Mouse (Mus musculus) MEL (cell line): ENCODE data around the gene Glp2r.

ENCODE experiments used
- CTCF ChIP-seq, 3 experiments: IDR thresholded peaks in 2 of 3; conservative IDR thresholded peaks in 1 of 3; 2 replicates each; pipeline ENCODE4 v1.5.1; 2011 to 2012; ENCODE audit warnings: low read length in 3 of 3, low read depth in 2 of 3, mild to moderate bottlenecking in 2 of 3, improper control_type of control experiment in 1 of 3, inconsistent platforms in 1 of 3, mixed read lengths in 1 of 3, moderate library complexity in 1 of 3; ENCODE audit not compliant: control insufficient read depth in 1 of 3, insufficient read depth in 1 of 3, poor library complexity in 1 of 3, severe bottlenecking in 1 of 3
- EP300 ChIP-seq, 2 experiments: IDR thresholded peaks; 2 replicates each; pipeline ENCODE4 v1.6.1; 2011; ENCODE audit warnings: improper control_type of control experiment in 2 of 2, low read length in 2 of 2, low read depth in 1 of 2, mild to moderate bottlenecking in 1 of 2
- GATA1 ChIP-seq: IDR thresholded peaks from 2 replicates; pipeline ENCODE4 v1.6.1; 2011; ENCODE audit warnings: low read depth, low read length, improper control_type of control experiment
- KAT2A ChIP-seq: conservative IDR thresholded peaks from 2 replicates; pipeline ENCODE4 v1.6.1; 2012; ENCODE audit warnings: low read depth, low read length, improper control_type of control experiment, inconsistent platforms
- MXI1 ChIP-seq: IDR thresholded peaks from 2 replicates; pipeline ENCODE4 v1.6.1; 2011; ENCODE audit warnings: mild to moderate bottlenecking, low read depth, low read length, improper control_type of control experiment
- MYC ChIP-seq: IDR thresholded peaks from 2 replicates; pipeline ENCODE4 v1.6.1; 2011; ENCODE audit warnings: low read depth, mild to moderate bottlenecking, low read length, improper control_type of control experiment, moderate library complexity
- POLR2A ChIP-seq, 2 experiments: IDR thresholded peaks; 2 replicates each; pipeline ENCODE4 v1.6.1; 2011 to 2012; ENCODE audit warnings: low read length in 2 of 2, mild to moderate bottlenecking in 2 of 2, control low read depth in 1 of 2, improper control_type of control experiment in 1 of 2, low read depth in 1 of 2, moderate library complexity in 1 of 2; ENCODE audit not compliant: control insufficient read depth in 1 of 2, insufficient read depth in 1 of 2, poor library complexity in 1 of 2
- POLR2AphosphoS2 ChIP-seq: IDR thresholded peaks from 2 replicates; pipeline ENCODE4 v1.6.1; 2011; ENCODE audit warnings: low read length, improper control_type of control experiment
- TAL1 ChIP-seq: IDR thresholded peaks from 2 replicates; pipeline ENCODE4 v1.6.1; 2012; ENCODE audit warnings: mild to moderate bottlenecking, inconsistent platforms, low read length, moderate library complexity, mixed read lengths
- TCF12 ChIP-seq: IDR thresholded peaks from 2 replicates; pipeline ENCODE4 v1.6.1; 2014; ENCODE audit warnings: low read depth, mild to moderate bottlenecking, inconsistent platforms, low read length, improper control_type of control experiment, moderate library complexity
- USF1 ChIP-seq: IDR thresholded peaks from 2 replicates; pipeline ENCODE4 v1.6.1; 2014; ENCODE audit warnings: low read depth, mild to moderate bottlenecking, inconsistent platforms, low read length, improper control_type of control experiment, moderate library complexity
- ZC3H11A ChIP-seq: IDR thresholded peaks from 2 replicates; pipeline ENCODE4 v1.6.1; 2012; ENCODE audit warnings: low read depth, mild to moderate bottlenecking, inconsistent platforms, low read length, improper control_type of control experiment
- ZKSCAN1 ChIP-seq: IDR thresholded peaks from 2 replicates; pipeline ENCODE4 v1.6.1; 2012; ENCODE audit warnings: low read depth, mild to moderate bottlenecking, inconsistent platforms, low read length, improper control_type of control experiment, moderate library complexity
- ZNF384 ChIP-seq: IDR thresholded peaks from 2 replicates; pipeline ENCODE4 v1.6.1; 2012; ENCODE audit warnings: low read depth, mild to moderate bottlenecking, inconsistent platforms, low read length, improper control_type of control experiment

DNA sequence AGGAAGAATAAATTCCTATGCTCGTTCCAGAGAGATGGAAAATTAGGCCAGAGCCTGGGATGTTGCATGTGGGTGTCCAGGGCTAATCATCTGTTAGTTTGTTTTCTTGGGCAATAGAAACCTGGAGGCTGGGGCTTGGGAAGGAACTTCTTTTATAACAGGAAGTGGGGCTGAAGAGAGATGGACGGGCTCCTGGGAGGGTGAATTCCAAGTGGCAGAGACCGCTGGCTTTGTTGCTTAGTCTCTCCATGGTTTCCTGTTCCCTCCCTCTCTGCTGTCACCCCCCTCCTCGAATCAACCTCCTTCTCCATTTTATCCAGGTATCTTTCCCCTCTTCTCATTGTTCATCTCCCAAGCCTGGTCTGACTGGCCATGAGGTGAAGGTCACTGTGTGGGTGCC is 134.8 kb downstream of the Glp2r start:
- TF ChIP-seq GATA1, result no peak
- TF ChIP-seq TCF12, result no peak
- no peak for TF ChIP-seq ZNF384
- TF ChIP-seq CTCF (IDR thresholded peaks at IDR 0.05 in 2 of 3, conservative IDR thresholded peaks at IDR 0.05 in 1 of 3; ENCODE audit: control insufficient read depth in 1 of 3, insufficient read depth in 1 of 3, low read depth in 2 of 3, low read length in 3 of 3, poor library complexity in 1 of 3, severe bottlenecking in 1 of 3), result no peak
- no peak for TF ChIP-seq MYC
- no peak for TF ChIP-seq ZKSCAN1
- TF ChIP-seq TAL1, result no peak
- TF ChIP-seq POLR2A (IDR thresholded peaks at IDR 0.05; ENCODE audit: control insufficient read depth in 1 of 2, insufficient read depth in 1 of 2, low read depth in 1 of 2, low read length in 2 of 2, poor library complexity in 1 of 2), result no peak
- no peak for TF ChIP-seq KAT2A
- no peak for TF ChIP-seq USF1
- no peak for TF ChIP-seq EP300 (IDR thresholded peaks at IDR 0.05; ENCODE audit: low read depth in 1 of 2, low read length in 2 of 2)
- TF ChIP-seq ZC3H11A, result no peak
- TF ChIP-seq POLR2AphosphoS2, result no peak
- no peak for TF ChIP-seq MXI1
